Mouse (Mus musculus) embryonic fibroblast, embryonic 13.5 days (primary cell): ENCODE data around the gene Frmd6.

Experiments
- CTCF ChIP-seq: IDR thresholded peaks from 2 replicates; pipeline ENCODE4 v1.5.1; 2011; ENCODE audit warnings: mild to moderate bottlenecking, control low read depth, low read length, moderate library complexity, borderline replicate concordance; ENCODE audit not compliant: insufficient read depth
- POLR2A ChIP-seq: IDR thresholded peaks from 2 replicates; pipeline ENCODE4 v1.6.1; 2011; ENCODE audit warnings: low read depth, mild to moderate bottlenecking, control low read depth, low read length, moderate library complexity

DNA sequence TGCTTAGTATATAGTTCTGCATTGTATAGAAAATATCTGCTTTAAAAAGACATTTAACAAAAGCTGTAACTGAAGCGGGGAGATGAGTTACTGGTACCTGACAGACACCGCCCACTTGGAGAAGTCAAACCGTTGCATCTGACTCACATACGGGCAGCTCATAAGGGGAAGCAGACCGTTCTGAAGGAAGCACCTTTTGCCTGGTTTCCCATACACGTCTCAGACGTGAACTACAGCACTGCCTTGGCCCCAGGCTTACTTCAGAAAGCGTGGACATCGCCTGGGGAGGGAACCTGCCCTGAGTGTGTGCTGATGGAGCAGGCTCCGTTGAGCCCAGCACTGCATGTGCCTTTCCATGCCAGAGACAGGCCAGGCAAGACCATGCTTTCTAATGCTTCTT is 60.3 kb downstream of the Frmd6 start:
- TF ChIP-seq POLR2A (no peak), CTCF (no peak)
